Mouse (Mus musculus): ENCODE measurements at regions not wholly inside any gene's neighbourhood (a gene's known extent, or its start where the extent isn't known, plus 50 kb on each side); places are given as distances from the start of the nearest gene placed in this dataset.
"Not testable (repeated sequence)": the region's sequence is repeated elsewhere in the genome, so short reads cannot be mapped to it uniquely, and the experiment has no call there.

- DNase-seq (ENCODE audit: low read depth, low spot score), result no peak
These were observed 340.8 kb downstream of the Diras2 start for GRCm38 (mm10) chr13:52190256-52190655.

GRCm38 (mm10) chr13:52190848-52191590 is 340.1 kb downstream of the Diras2 start:
- no peak for DNase-seq (ENCODE audit: low read depth, low spot score)

- DNase-seq (ENCODE audit: low read depth, low spot score), result no peak
These were observed 334.2 kb downstream of the Diras2 start for GRCm38 (mm10) chr13:52196917-52197316.

GRCm38 (mm10) chr13:52198649-52199348 is 332.3 kb downstream of the Diras2 start:
- DNase-seq (ENCODE audit: low read depth, low spot score), result no peak

GRCm38 (mm10) chr13:52202372-52202771 is 328.7 kb downstream of the Diras2 start:
- no peak for DNase-seq (ENCODE audit: low read depth, low spot score)

GRCm38 (mm10) chr13:52205951-52206350 is 325.1 kb downstream of the Diras2 start:
- no peak for DNase-seq (ENCODE audit: low read depth, low spot score)

GRCm38 (mm10) chr13:52216343-52216742 is 314.7 kb downstream of the Diras2 start:
- no peak for DNase-seq (ENCODE audit: low read depth, low spot score)

GRCm38 (mm10) chr13:52217066-52217465 is 314.0 kb downstream of the Diras2 start:
- DNase-seq (ENCODE audit: low read depth, low spot score), result no peak

GRCm38 (mm10) chr13:52217741-52218140 is 313.3 kb downstream of the Diras2 start:
- DNase-seq (ENCODE audit: low read depth, low spot score), result no peak

GRCm38 (mm10) chr13:52222315-52223097 is 308.6 kb downstream of the Diras2 start:
- no peak for DNase-seq (ENCODE audit: low read depth, low spot score)

GRCm38 (mm10) chr13:52223098-52223962 is 307.7 kb downstream of the Diras2 start:
- no peak for DNase-seq (ENCODE audit: low read depth, low spot score)

GRCm38 (mm10) chr13:52233971-52234370 is 297.1 kb downstream of the Diras2 start:
- no peak for DNase-seq (ENCODE audit: low read depth, low spot score)

GRCm38 (mm10) chr13:52236105-52236504 is 295.0 kb downstream of the Diras2 start:
- no peak for DNase-seq (ENCODE audit: low read depth, low spot score)

GRCm38 (mm10) chr13:52239563-52239962 is 291.5 kb downstream of the Diras2 start:
- no peak for DNase-seq (ENCODE audit: low read depth, low spot score)

GRCm38 (mm10) chr13:52241761-52242160 is 289.3 kb downstream of the Diras2 start:
- DNase-seq (ENCODE audit: low read depth, low spot score), result no peak

GRCm38 (mm10) chr13:52249492-52249891 is 281.6 kb downstream of the Diras2 start:
- DNase-seq (ENCODE audit: low read depth, low spot score), result no peak

GRCm38 (mm10) chr13:52250371-52250770 is 280.7 kb downstream of the Diras2 start:
- no peak for DNase-seq (ENCODE audit: low read depth, low spot score)

GRCm38 (mm10) chr13:52252303-52252702 is 278.8 kb downstream of the Diras2 start:
- no peak for DNase-seq (ENCODE audit: low read depth, low spot score)

GRCm38 (mm10) chr13:52252726-52253125 is 278.4 kb downstream of the Diras2 start:
- not testable (repeated sequence) for DNase-seq (ENCODE audit: low read depth, low spot score)

- DNase-seq (ENCODE audit: low read depth, low spot score), result no peak
These were observed 277.9 kb downstream of the Diras2 start for GRCm38 (mm10) chr13:52253138-52253537.

GRCm38 (mm10) chr13:52254185-52254584 is 276.9 kb downstream of the Diras2 start:
- peak; percentile 64 for DNase-seq (ENCODE audit: low read depth, low spot score)
